Mouse (Mus musculus) spleen, adult 2 months (tissue): ENCODE results near the gene Prex1.

ENCODE experiments used
- CTCF ChIP-seq: fragments of 200-500 bp; IDR thresholded peaks from 2 replicates; pipeline ENCODE4 v1.5.1; 2011; ENCODE audit warnings: mild to moderate bottlenecking, inconsistent platforms; ENCODE audit not compliant: insufficient read depth, insufficient read length, insufficient replicate concordance; ENCODE audit errors: extremely low read depth
- POLR2A ChIP-seq: fragments of 200-500 bp; IDR thresholded peaks from 2 replicates; pipeline ENCODE4 v1.6.1; 2011; ENCODE audit warnings: low read depth, low read length, inconsistent platforms

GRCm38 (mm10) chr2:166637673-166637990 lies 76.0 kb downstream of the Prex1 start:
- TF ChIP-seq CTCF (no peak), POLR2A (no peak)
